Mouse (Mus musculus) embryonic facial prominence, embryonic 15.5 days (tissue): ENCODE results near the gene Morn2. TPM values are rescaled to one million over a fixed set of nuclear protein-coding genes. Genes with fewer than 3 reads are reported as not detected.
"Not testable (repeated sequence)": the region's sequence is repeated elsewhere in the genome, so short reads cannot be mapped to it uniquely, and the experiment has no call there.

Experiments used
- ATAC-seq: fragments of 200-750 bp; cut with Nextera tagmentation; 2 replicates; pipeline ENCODE4 v1.8.0; 2017; ENCODE audit warnings: low read depth, moderate TSS enrichment; ENCODE audit not compliant: insufficient number of reproducible peaks, low FRiP score, low TSS enrichment
- H3K27ac ChIP-seq: fragments of 300-500 bp; sonication (generic); replicated peaks from 2 replicates; pipeline ENCODE4 v1.5.1; 2015; ENCODE audit warnings: mild to moderate bottlenecking, inconsistent platforms
- H3K27me3 ChIP-seq: fragments of 300-500 bp; sonication (generic); 2 replicates; pipeline ENCODE4 v1.6.1; 2015; ENCODE audit warnings: inconsistent platforms
- H3K36me3 ChIP-seq: fragments of 300-500 bp; sonication (generic); 2 replicates; pipeline ENCODE4 v1.6.1; 2015; ENCODE audit warnings: mild to moderate bottlenecking, inconsistent platforms
- H3K4me1 ChIP-seq: fragments of 300-500 bp; sonication (generic); 2 replicates; pipeline ENCODE4 v1.6.1; 2015; ENCODE audit warnings: inconsistent platforms
- H3K4me2 ChIP-seq: fragments of 300-500 bp; sonication (generic); replicated peaks from 2 replicates; pipeline ENCODE4 v1.6.1; 2015; ENCODE audit warnings: mild to moderate bottlenecking, inconsistent platforms
- H3K4me3 ChIP-seq: fragments of 300-500 bp; sonication (generic); replicated peaks from 2 replicates; pipeline ENCODE4 v1.5.1; 2015; ENCODE audit warnings: mild to moderate bottlenecking, inconsistent platforms
- H3K9ac ChIP-seq: fragments of 300-500 bp; sonication (generic); 2 replicates; pipeline ENCODE4 v1.6.1; 2015; ENCODE audit warnings: inconsistent platforms
- H3K9me3 ChIP-seq: fragments of 300-500 bp; sonication (generic); replicated peaks from 2 replicates; pipeline ENCODE4 v1.6.1; 2016; ENCODE audit warnings: inconsistent platforms
- WGBS: fragments of 180-500 bp; shearing (Covaris S2); methylation state at CpG from one replicate; pipeline ENCODE4 v1.1.7; 2015; 5-methylcytosine and 5-hydroxymethylcytosine counted together
- polyA plus RNA-seq: library from polyadenylated mRNA; unstranded; fragments of >200 nt; fragmentation: Nextera tagmentation; extraction: Ambion mirVana; gene quantifications from 2 replicates; pipeline ENCODE4 v1.2.1, GENCODE M21; 2015

Gene Morn2
- 28.2 and 35.1 TPM in 2 replicates for polyA plus RNA-seq

- WGBS: under 1% methylated on average over 35 of the region's 35 CpGs
Measured at GRCm38 (mm10) chr17:80290074-80290657, at the start of gene Morn2, which contains the start of gene Dhx57. Gene Morn2, plus strand, starts transcription at chr17:80290203. Gene Dhx57, minus strand, starts transcription at chr17:80290476.

DNA sequence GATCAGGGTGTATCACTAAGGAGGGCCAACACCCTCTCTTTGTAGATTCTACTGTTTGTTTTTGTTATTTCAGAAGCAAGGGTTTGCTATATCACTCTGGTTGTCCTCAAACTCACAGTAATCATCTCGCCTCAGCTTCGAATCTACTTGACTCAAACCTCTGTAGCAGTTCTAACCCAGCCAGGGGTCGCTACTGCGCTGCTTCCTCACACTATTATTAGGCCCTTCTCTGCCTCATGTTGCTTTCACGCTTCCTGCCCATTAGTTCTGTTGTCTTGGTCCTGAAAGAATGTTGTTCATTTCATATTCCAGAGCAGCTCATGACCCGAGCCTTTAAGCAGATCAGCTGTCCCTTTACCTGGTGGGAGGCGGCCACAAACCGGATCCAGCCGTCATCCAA, 48.4 kb upstream of the Morn2 start:
- Histone ChIP-seq H3K4me2 (no peak overlapping the region), H3K27ac (no peak overlapping the region), H3K27me3 (no peaks in the 10 kb centered on the region), H3K4me3 (no peak overlapping the region), H3K36me3 (peaks cover 81% of the 10 kb centered on the region), H3K9ac (no peak overlapping the region), H3K4me1 (no peaks in the 10 kb centered on the region), H3K9me3 (no peaks in the 10 kb centered on the region)
- WGBS: 89% methylated on average over 9 of the region's 9 CpGs
- no peak for ATAC-seq

More at GRCm38 (mm10) chr17:80290074-80290657, at the start of gene Morn2, which contains the start of gene Dhx57:
- peak; percentile 98 for ATAC-seq
- Histone ChIP-seq H3K36me3 (no peaks in the 10 kb centered on the region), H3K9ac (peak within 1 kb of the TSS; percentile 83), H3K9me3 (no peaks in the 10 kb centered on the region), H3K27me3 (no peaks in the 10 kb centered on the region), H3K4me1 (peaks cover 11% of the 10 kb centered on the region), H3K4me3 (peak within 1 kb of the TSS; percentile 99), H3K4me2 (peak within 1 kb of the TSS; percentile 68), H3K27ac (peak within 1 kb of the TSS; percentile 90)

DNA sequence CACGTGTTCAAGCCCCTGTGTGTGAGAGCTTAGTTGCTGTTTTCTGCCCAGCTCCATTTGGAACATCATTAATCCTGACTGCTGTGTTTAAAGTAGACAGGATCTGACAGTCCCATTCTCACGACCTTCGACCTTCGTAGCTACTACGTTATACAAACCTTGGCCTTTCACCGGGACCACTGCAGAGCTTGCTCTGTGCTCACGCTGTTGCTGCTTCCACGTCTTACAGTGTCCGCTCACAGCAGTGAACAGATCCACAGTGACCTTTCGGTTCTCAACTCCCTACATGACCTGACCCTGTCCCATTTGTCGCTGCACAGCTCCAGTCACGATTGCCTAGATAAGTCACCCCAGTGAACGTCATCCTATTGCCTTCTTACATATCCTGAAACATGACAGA, 46.9 kb upstream of the Morn2 start:
- no peak overlapping the region for H3K4me3 ChIP-seq
- H3K9ac ChIP-seq: no peak overlapping the region
- H3K4me2 ChIP-seq: no peak overlapping the region
- ATAC-seq: no peak
- no peaks in the 10 kb centered on the region for H3K27me3 ChIP-seq
- peaks cover 90% of the 10 kb centered on the region for H3K36me3 ChIP-seq
- WGBS: 88% methylated on average over 13 of the region's 13 CpGs
- H3K4me1 ChIP-seq: no peaks in the 10 kb centered on the region
- no peak overlapping the region for H3K27ac ChIP-seq
- no peaks in the 10 kb centered on the region for H3K9me3 ChIP-seq

DNA sequence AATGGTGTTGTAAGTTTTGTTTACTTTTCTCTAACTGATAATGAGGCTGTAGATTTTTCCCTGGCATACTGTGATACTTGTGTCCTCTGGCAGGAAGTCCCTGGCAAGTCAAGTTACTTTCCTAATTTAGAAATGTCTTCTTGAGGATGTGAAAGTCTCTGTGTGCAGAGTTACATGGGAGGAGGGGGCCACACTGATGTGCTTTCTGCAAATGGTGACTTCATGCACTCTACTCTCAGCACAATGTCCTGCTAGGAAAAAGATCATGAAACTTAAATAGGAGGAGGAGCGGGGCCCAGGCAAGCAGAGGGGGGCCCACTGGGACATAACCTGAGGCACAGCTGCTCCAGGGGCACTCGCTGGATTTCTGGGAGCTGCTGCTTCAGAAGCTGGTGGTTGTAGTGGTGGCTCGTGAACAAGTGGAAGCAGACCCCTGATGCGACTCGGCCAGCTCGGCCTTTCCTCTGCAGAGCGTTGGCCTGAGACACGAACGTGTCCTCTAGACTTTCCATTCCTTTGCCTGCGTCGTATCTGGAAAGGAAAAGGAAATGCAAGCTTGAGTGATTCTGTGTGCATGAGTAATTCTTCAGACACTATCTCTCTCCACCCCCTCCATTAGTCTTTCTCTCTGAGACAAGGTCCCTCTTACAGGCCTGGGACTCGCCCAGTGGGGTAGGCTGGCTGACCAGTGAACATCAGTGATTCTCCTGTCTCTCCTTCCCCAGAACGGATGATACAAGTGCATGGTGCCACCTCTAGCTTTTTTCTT, 37.1 kb upstream of the Morn2 start:
- no peaks in the 10 kb centered on the region for H3K9me3 ChIP-seq
- 87% methylated on average over 13 of the region's 13 CpGs for WGBS
- peaks cover 90% of the 10 kb centered on the region for H3K36me3 ChIP-seq
- no peak overlapping the region for H3K4me2 ChIP-seq
- H3K27me3 ChIP-seq: no peaks in the 10 kb centered on the region
- ATAC-seq: no peak
- H3K4me3 ChIP-seq: no peak overlapping the region
- H3K4me1 ChIP-seq: no peaks in the 10 kb centered on the region
- H3K27ac ChIP-seq: no peak overlapping the region
- no peak overlapping the region for H3K9ac ChIP-seq

GRCm38 (mm10) chr17:80254421-80254820, 35.6 kb upstream of the Morn2 start:
- Histone ChIP-seq H3K4me2 (no peak overlapping the region), H3K36me3 (peaks cover 90% of the 10 kb centered on the region), H3K27ac (no peak overlapping the region), H3K9me3 (no peaks in the 10 kb centered on the region), H3K4me3 (no peak overlapping the region), H3K4me1 (no peaks in the 10 kb centered on the region), H3K9ac (no peak overlapping the region), H3K27me3 (no peaks in the 10 kb centered on the region)
- 95% methylated on average over 5 of the region's 5 CpGs for WGBS
- no peak for ATAC-seq

- Histone ChIP-seq H3K4me2 (no peak overlapping the region), H3K27ac (no peak overlapping the region), H3K9ac (no peak overlapping the region), H3K9me3 (no peaks in the 10 kb centered on the region), H3K27me3 (no peaks in the 10 kb centered on the region), H3K36me3 (peaks cover 90% of the 10 kb centered on the region), H3K4me1 (no peaks in the 10 kb centered on the region), H3K4me3 (no peak overlapping the region)
- WGBS: 46% methylated on average over 13 of the region's 13 CpGs
- ATAC-seq: peak; percentile 54; the same call in 1 of the 2 replicates
Measured at GRCm38 (mm10) chr17:80255208-80255607, 34.8 kb upstream of the Morn2 start.

DNA sequence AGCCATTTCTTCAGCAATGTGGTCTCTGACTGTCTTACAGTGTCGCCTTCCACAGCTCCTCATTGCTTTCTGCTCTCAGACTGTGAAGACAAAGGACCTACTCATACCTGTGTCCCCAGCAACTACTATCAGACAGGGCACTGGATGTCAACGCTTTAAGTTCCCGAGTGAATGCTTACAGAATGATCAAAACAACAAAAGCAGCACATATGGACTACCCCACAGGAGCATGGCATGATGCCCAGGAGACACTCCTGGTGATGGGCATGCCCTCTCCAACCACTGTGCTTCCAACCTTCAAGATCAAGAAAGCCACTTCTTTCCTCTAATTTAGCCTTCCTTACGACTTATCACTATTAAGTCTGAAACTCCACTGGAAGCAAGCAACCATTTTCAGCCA, 22.9 kb upstream of the Morn2 start:
- Histone ChIP-seq H3K27ac (no peak overlapping the region), H3K4me1 (no peaks in the 10 kb centered on the region), H3K36me3 (peaks cover 84% of the 10 kb centered on the region), H3K9me3 (no peaks in the 10 kb centered on the region), H3K9ac (no peak overlapping the region), H3K27me3 (no peaks in the 10 kb centered on the region), H3K4me2 (no peak overlapping the region), H3K4me3 (no peak overlapping the region)
- WGBS: 94% methylated on average over 4 of the region's 4 CpGs
- ATAC-seq: no peak

- Histone ChIP-seq H3K4me3 (no peak overlapping the region), H3K9me3 (no peaks in the 10 kb centered on the region), H3K4me1 (no peaks in the 10 kb centered on the region), H3K27ac (no peak overlapping the region), H3K9ac (no peak overlapping the region), H3K36me3 (peaks cover 86% of the 10 kb centered on the region), H3K27me3 (no peaks in the 10 kb centered on the region), H3K4me2 (no peak overlapping the region)
- 92% methylated on average over 3 of the region's 3 CpGs for WGBS
- ATAC-seq: no peak
Measured at GRCm38 (mm10) chr17:80268151-80268550, 21.9 kb upstream of the Morn2 start.

- not testable (repeated sequence) for H3K27me3 ChIP-seq, ATAC-seq, H3K27ac ChIP-seq, H3K4me2 ChIP-seq, H3K9ac ChIP-seq, H3K4me1 ChIP-seq, H3K9me3 ChIP-seq, H3K4me3 ChIP-seq
- H3K36me3 ChIP-seq: peaks cover 86% of the 10 kb centered on the region
- WGBS: 95% methylated on average over 7 of the region's 7 CpGs
Measured at GRCm38 (mm10) chr17:80270622-80271021, 19.4 kb upstream of the Morn2 start.

GRCm38 (mm10) chr17:80278255-80278654, 11.7 kb upstream of the Morn2 start:
- ATAC-seq: no peak
- H3K4me3 ChIP-seq: no peak overlapping the region
- H3K9ac ChIP-seq: no peak overlapping the region
- no peak overlapping the region for H3K4me2 ChIP-seq
- no peaks in the 10 kb centered on the region for H3K4me1 ChIP-seq
- no peaks in the 10 kb centered on the region for H3K27me3 ChIP-seq
- H3K27ac ChIP-seq: no peak overlapping the region
- H3K36me3 ChIP-seq: peaks cover 68% of the 10 kb centered on the region
- 95% methylated on average over 4 of the region's 4 CpGs for WGBS
- H3K9me3 ChIP-seq: no peaks in the 10 kb centered on the region

DNA sequence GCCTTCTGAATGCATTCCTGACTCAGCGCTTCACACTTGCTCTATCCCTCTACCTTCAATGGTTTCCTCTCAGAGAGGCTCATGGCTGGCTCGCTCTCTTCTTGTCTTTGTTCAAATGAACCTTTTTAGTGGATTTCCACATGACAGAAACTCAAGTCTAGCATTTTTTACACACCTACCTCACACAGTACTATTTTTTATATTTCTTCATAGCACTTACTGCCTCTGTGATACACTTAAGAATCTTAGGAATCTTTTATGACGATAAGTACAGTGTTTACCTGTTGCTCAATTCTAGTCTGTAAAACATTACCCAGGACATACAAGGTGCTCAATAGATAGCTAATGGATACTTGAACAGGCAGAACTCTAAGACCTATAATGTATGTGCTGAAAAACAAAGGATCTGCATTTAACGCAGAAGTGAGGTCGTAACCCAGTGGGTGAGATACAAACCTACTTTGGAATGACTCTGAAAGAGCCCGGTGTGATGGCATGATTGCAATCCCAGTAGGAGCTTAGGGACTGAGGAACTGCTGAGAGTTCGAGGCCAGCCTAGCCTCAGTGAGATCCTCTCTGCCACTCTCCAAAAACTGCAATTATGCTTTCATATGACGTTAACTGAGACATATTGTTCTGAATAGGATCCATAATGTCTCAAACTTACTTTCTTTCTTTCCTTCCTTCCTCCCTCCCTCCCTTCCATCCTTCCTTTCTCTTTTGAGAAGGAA, 10.5 kb upstream of the Morn2 start:
- no peak for ATAC-seq
- 92% methylated on average over 8 of the region's 8 CpGs for WGBS
- Histone ChIP-seq H3K27me3 (no peaks in the 10 kb centered on the region), H3K9ac (no peak overlapping the region), H3K4me3 (no peak overlapping the region), H3K36me3 (peaks cover 57% of the 10 kb centered on the region), H3K4me1 (no peaks in the 10 kb centered on the region), H3K27ac (no peak overlapping the region), H3K9me3 (no peaks in the 10 kb centered on the region), H3K4me2 (no peak overlapping the region)
